Mouse (Mus musculus): ENCODE results near the gene Gm14147.
"Not testable (repeated sequence)": the region's sequence is repeated elsewhere in the genome, so short reads cannot be mapped to it uniquely, and the experiment has no call there.

Gene Gm14147

GRCm38 (mm10) chr2:151097945-151098344 is at the start of gene Gm14147:
Gene Gm14147 (plus strand): TSS chr2:151098245.
- not testable (repeated sequence) for DNase-seq (ENCODE audit: low read depth, low spot score)

GRCm38 (mm10) chr2:151056637-151057036 is 41.4 kb upstream of the Gm14147 start:
- no peak for DNase-seq (ENCODE audit: low read depth, low spot score)

- not testable (repeated sequence) for DNase-seq (ENCODE audit: low read depth, low spot score)
These were observed 5.8 kb upstream of the Gm14147 start, which contains the start of gene Gm14151 for GRCm38 (mm10) chr2:151092250-151092649. Gene Gm14151 (minus strand): TSS chr2:151092350.
